Mouse (Mus musculus) neural tube, embryonic 11.5 days (tissue): ENCODE measurements around the gene Washc3. TPM values are rescaled to one million over a fixed set of nuclear protein-coding genes. Genes with fewer than 3 reads are reported as not detected.

ENCODE experiments used
- ATAC-seq: fragments of 200-750 bp; cut with Nextera tagmentation; 2 replicates; pipeline ENCODE4 v1.8.0; 2017; ENCODE audit warnings: moderate number of reproducible peaks, mild to moderate bottlenecking, moderate TSS enrichment, moderate library complexity; ENCODE audit not compliant: insufficient read depth, low FRiP score, low TSS enrichment
- DNase-seq: peaks from one replicate; pipeline ENCODE4 v3.0.0-alpha.2; 2015; ENCODE audit warnings: low spot score
- H3K27ac ChIP-seq: fragments of 300-500 bp; sonication (generic); 2 replicates; pipeline ENCODE4 v1.5.1; 2014; ENCODE audit warnings: low read depth, mild to moderate bottlenecking, low read length
- H3K27me3 ChIP-seq: fragments of 300-500 bp; sonication (generic); 2 replicates; pipeline ENCODE4 v1.6.1; 2014; ENCODE audit warnings: mild to moderate bottlenecking, low read length, mixed read lengths; ENCODE audit not compliant: control insufficient read depth, insufficient read depth
- H3K36me3 ChIP-seq: fragments of 300-500 bp; sonication (generic); 2 replicates; pipeline ENCODE4 v1.6.1; 2014; ENCODE audit warnings: mild to moderate bottlenecking, low read length, moderate library complexity, mixed read lengths; ENCODE audit not compliant: control insufficient read depth, insufficient read depth
- H3K4me1 ChIP-seq: fragments of 300-500 bp; sonication (generic); 2 replicates; pipeline ENCODE4 v1.6.1; 2014; ENCODE audit warnings: low read length, mixed read lengths; ENCODE audit not compliant: control insufficient read depth, insufficient read depth
- H3K4me2 ChIP-seq: fragments of 300-500 bp; sonication (generic); 2 replicates; pipeline ENCODE4 v1.6.1; 2014; ENCODE audit warnings: low read depth, mild to moderate bottlenecking, moderate library complexity
- H3K4me3 ChIP-seq: fragments of 300-500 bp; sonication (generic); 2 replicates; pipeline ENCODE4 v1.5.1; 2014; ENCODE audit warnings: low read depth, low read length
- H3K9ac ChIP-seq: fragments of 300-500 bp; sonication (generic); 2 replicates; pipeline ENCODE4 v1.6.1; 2014; ENCODE audit warnings: mild to moderate bottlenecking, low read length
- H3K9me3 ChIP-seq: fragments of 300-500 bp; sonication (generic); 2 replicates; pipeline ENCODE4 v1.6.1; 2016; ENCODE audit warnings: low read length; ENCODE audit not compliant: control insufficient read depth
- WGBS: fragments of 180-500 bp; shearing (Covaris S2); extraction: QIAGEN DNeasy Blood & Tissue Kit; methylation state at CpG from one replicate; pipeline ENCODE4 v1.1.7; 2014; 5-methylcytosine and 5-hydroxymethylcytosine counted together
- polyA plus RNA-seq: library from polyadenylated mRNA; unstranded; fragments of >200 nt; fragmentation: Nextera tagmentation; extraction: Ambion mirVana; gene quantifications from 2 replicates; pipeline ENCODE4 v1.2.1, GENCODE M21; 2014

Gene Washc3
- polyA plus RNA-seq, 1 experiment from 2014 or later = 39.2 TPM

- 90% methylated on average over 3 of the region's 3 CpGs for WGBS
These were observed 80.8 kb downstream of the Washc3 start for GRCm38 (mm10) chr10:88281699-88282098.

GRCm38 (mm10) chr10:88284343-88284990 lies 83.6 kb downstream of the Washc3 start:
- DNase-seq = no peak
- Histone ChIP-seq H3K4me2 (no peak overlapping the region), H3K9me3 (no peaks in the 10 kb centered on the region), H3K9ac (no peak overlapping the region), H3K4me1 (no peaks in the 10 kb centered on the region), H3K27ac (no peak overlapping the region), H3K4me3 (no peak overlapping the region), H3K27me3 (no peaks in the 10 kb centered on the region), H3K36me3 (no peaks in the 10 kb centered on the region)
- ATAC-seq = no peak
- 89% methylated on average over 4 of the region's 4 CpGs for WGBS

More at GRCm38 (mm10) chr10:88281699-88282098, 80.8 kb downstream of the Washc3 start:
- ATAC-seq (no peak), DNase-seq (no peak)
- Histone ChIP-seq H3K4me3 (no peak overlapping the region), H3K27me3 (no peaks in the 10 kb centered on the region), H3K4me1 (no peaks in the 10 kb centered on the region), H3K4me2 (no peak overlapping the region), H3K36me3 (no peaks in the 10 kb centered on the region), H3K27ac (no peak overlapping the region), H3K9ac (no peak overlapping the region), H3K9me3 (no peaks in the 10 kb centered on the region)

- DNase-seq (no peak), ATAC-seq (no peak)
These were observed 86.4 kb downstream of the Washc3 start for GRCm38 (mm10) chr10:88287261-88287660.

GRCm38 (mm10) chr10:88288061-88288460 lies 87.2 kb downstream of the Washc3 start:
- DNase-seq (no peak), ATAC-seq (no peak)
- H3K9me3 ChIP-seq = no peaks in the 10 kb centered on the region
- no peak overlapping the region for H3K4me3 ChIP-seq
- no peaks in the 10 kb centered on the region for H3K36me3 ChIP-seq
- 84% methylated on average over 10 of the region's 10 CpGs for WGBS
- H3K4me1 ChIP-seq = no peaks in the 10 kb centered on the region
- H3K4me2 ChIP-seq = no peak overlapping the region
- no peak overlapping the region for H3K9ac ChIP-seq
- H3K27me3 ChIP-seq = no peaks in the 10 kb centered on the region
- H3K27ac ChIP-seq = no peak overlapping the region

More at GRCm38 (mm10) chr10:88287261-88287660, 86.4 kb downstream of the Washc3 start:
- Histone ChIP-seq H3K9me3 (no peaks in the 10 kb centered on the region), H3K36me3 (no peaks in the 10 kb centered on the region), H3K27me3 (no peaks in the 10 kb centered on the region), H3K4me2 (no peak overlapping the region), H3K4me3 (no peak overlapping the region), H3K27ac (no peak overlapping the region), H3K4me1 (no peaks in the 10 kb centered on the region), H3K9ac (no peak overlapping the region)
- 84% methylated on average over 8 of the region's 8 CpGs for WGBS

- no peaks in the 10 kb centered on the region for H3K36me3 ChIP-seq
- ATAC-seq (no peak), DNase-seq (no peak)
- H3K27ac ChIP-seq = no peak overlapping the region
- no peak overlapping the region for H3K9ac ChIP-seq
- H3K4me2 ChIP-seq = no peak overlapping the region
- 95% methylated on average over 6 of the region's 6 CpGs for WGBS
- H3K9me3 ChIP-seq = no peaks in the 10 kb centered on the region
- no peaks in the 10 kb centered on the region for H3K27me3 ChIP-seq
- H3K4me1 ChIP-seq = no peaks in the 10 kb centered on the region
- H3K4me3 ChIP-seq = no peak overlapping the region
These were observed 94.2 kb downstream of the Washc3 start for GRCm38 (mm10) chr10:88295091-88295490.

Other genes starting within 250 kb of the Washc3 start
- gene Pmch, start 110.0 kb upstream of the Washc3 start, polyA plus RNA-seq = 0.52 and 0.96 TPM in 2 replicates
- gene Parpbp, start 54.2 kb upstream of the Washc3 start, polyA plus RNA-seq = 12.6 and 14.3 TPM in 2 replicates
- 77.7 and 85.2 TPM in 2 replicates for gene Nup37, start 54.1 kb upstream of the Washc3 start, polyA plus RNA-seq
- 0.24 and 0.76 TPM in 2 replicates for gene Dram1, start 178.0 kb downstream of the Washc3 start, polyA plus RNA-seq
- 7.7 and 8.1 TPM in 2 replicates for gene Gnptab, start 178.0 kb downstream of the Washc3 start, polyA plus RNA-seq